Mouse (Mus musculus) A20 (cell line): ENCODE data around the gene Nudt19.
A peak's percentile ranks its signal among the peaks of the same experiment; 100 is the strongest.
"Not testable (repeated sequence)": the region's sequence is repeated elsewhere in the genome, so short reads cannot be mapped to it uniquely, and the experiment has no call there.

ENCODE experiments used
- DNase-seq: peaks from one replicate; pipeline ENCODE4 v3.0.0-alpha.2; 2011; ENCODE audit warnings: low read depth, low spot score

The Nudt19 gene

GRCm38 (mm10) chr7:35556205-35556603 is at the start of gene Nudt19:
Gene Nudt19, minus strand, starts transcription at chr7:35556304.
- no peak for DNase-seq

GRCm38 (mm10) chr7:35602766-35603165 is 46.7 kb upstream of the Nudt19 start:
- peak; percentile 15 for DNase-seq

GRCm38 (mm10) chr7:35601106-35601505 is 45.0 kb upstream of the Nudt19 start:
- DNase-seq, result no peak

- no peak for DNase-seq
These were observed 43.9 kb upstream of the Nudt19 start for GRCm38 (mm10) chr7:35600031-35600430.

GRCm38 (mm10) chr7:35599492-35599891 is 43.4 kb upstream of the Nudt19 start:
- no peak for DNase-seq

GRCm38 (mm10) chr7:35594311-35594710 is 38.2 kb upstream of the Nudt19 start:
- DNase-seq, result no peak

GRCm38 (mm10) chr7:35590731-35591191 is 34.7 kb upstream of the Nudt19 start:
- no peak for DNase-seq

GRCm38 (mm10) chr7:35589485-35589884 is 33.4 kb upstream of the Nudt19 start:
- DNase-seq, result peak; percentile 14

- DNase-seq, result no peak
These were observed 32.8 kb upstream of the Nudt19 start for GRCm38 (mm10) chr7:35588680-35589428.

- no peak for DNase-seq
These were observed 31.6 kb upstream of the Nudt19 start for GRCm38 (mm10) chr7:35587728-35588127.

- DNase-seq, result no peak
These were observed 30.9 kb upstream of the Nudt19 start for GRCm38 (mm10) chr7:35586906-35587445.

GRCm38 (mm10) chr7:35586055-35586905 is 30.2 kb upstream of the Nudt19 start, which contains the start of gene Ankrd27:
Gene Ankrd27, plus strand, starts transcription at chr7:35586244.
- peak; percentile 98 for DNase-seq

GRCm38 (mm10) chr7:35585191-35586054 is 29.3 kb upstream of the Nudt19 start, which contains the start of gene Rgs9bp:
Gene Rgs9bp, minus strand, starts transcription at chr7:35585582.
- no peak for DNase-seq

- no peak for DNase-seq
These were observed 28.7 kb upstream of the Nudt19 start for GRCm38 (mm10) chr7:35584786-35585190.

GRCm38 (mm10) chr7:35584068-35584785 is 28.1 kb upstream of the Nudt19 start:
- no peak for DNase-seq

- no peak for DNase-seq
These were observed 27.4 kb upstream of the Nudt19 start for GRCm38 (mm10) chr7:35583476-35584025.

- DNase-seq, result peak; percentile 64
These were observed 26.6 kb upstream of the Nudt19 start for GRCm38 (mm10) chr7:35582719-35583118.

- DNase-seq, result peak; percentile 77
These were observed 23.7 kb upstream of the Nudt19 start for GRCm38 (mm10) chr7:35579849-35580248.

- not testable (repeated sequence) for DNase-seq
These were observed 14.8 kb upstream of the Nudt19 start for GRCm38 (mm10) chr7:35570883-35571282.

GRCm38 (mm10) chr7:35569724-35570123 is 13.6 kb upstream of the Nudt19 start:
- DNase-seq, result peak; percentile 47
